Mouse (Mus musculus): ENCODE measurements around the gene Gabpb2. TPM values are rescaled to one million over a fixed set of nuclear protein-coding genes. Genes with fewer than 3 reads are reported as not detected.
A peak's percentile ranks its signal among the peaks of the same experiment; 100 is the strongest.
"Not testable (repeated sequence)": the region's sequence is repeated elsewhere in the genome, so short reads cannot be mapped to it uniquely, and the experiment has no call there.

Gene Gabpb2
- polyA plus RNA-seq, 1 experiment from 2014 or later, result 9.1 TPM

DNA sequence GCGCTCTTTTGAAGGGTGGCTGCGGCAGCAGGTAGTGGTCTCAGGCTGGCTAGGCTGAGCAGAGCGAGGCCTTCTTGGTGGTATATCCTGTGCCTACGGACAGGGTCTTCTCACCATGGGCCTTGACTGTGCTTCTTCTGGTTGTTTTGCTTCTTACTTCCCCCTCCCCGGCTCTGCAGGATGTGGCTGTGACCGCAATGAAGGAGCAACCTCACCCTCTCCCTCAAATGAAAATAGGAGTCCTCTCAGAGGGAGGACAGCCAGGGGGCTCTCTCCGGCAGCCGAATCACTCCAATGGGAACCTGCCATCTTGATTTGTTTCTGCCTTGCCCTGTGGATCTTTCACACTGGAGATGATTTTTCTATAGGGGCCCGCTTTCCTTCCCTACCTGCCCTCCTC is 76.2 kb downstream of the Gabpb2 start:
- DNase-seq (ENCODE audit: low spot score) (no peak), ATAC-seq (replicated peaks; ENCODE audit: low FRiP score) (no peak; the same call in 1 of the 2 replicates)
- no peak overlapping the region; the same call in 1 of the 2 replicates for H3K9ac ChIP-seq (ENCODE audit: low read depth, low read length)
- WGBS, result 61% methylated on average over 9 of the region's 9 CpGs
- no peaks in the 10 kb centered on the region for H3K27me3 ChIP-seq (replicated peaks; ENCODE audit: control insufficient read depth, insufficient read depth, low read length)
- H3K36me3 ChIP-seq (ENCODE audit: control insufficient read depth, insufficient read depth, low read length), result no peaks in the 10 kb centered on the region
- peak overlapping the region; percentile 6 for H3K4me2 ChIP-seq
- no peak overlapping the region for H3K27ac ChIP-seq (ENCODE audit: low read depth, low read length)
- peaks cover 7% of the 10 kb centered on the region for H3K4me1 ChIP-seq (replicated peaks; ENCODE audit: control insufficient read depth, insufficient read depth, low read length)
- no peak overlapping the region for H3K4me3 ChIP-seq (ENCODE audit: low read depth, low read length)
- no peaks in the 10 kb centered on the region for H3K9me3 ChIP-seq (ENCODE audit: control insufficient read depth, low read length)

DNA sequence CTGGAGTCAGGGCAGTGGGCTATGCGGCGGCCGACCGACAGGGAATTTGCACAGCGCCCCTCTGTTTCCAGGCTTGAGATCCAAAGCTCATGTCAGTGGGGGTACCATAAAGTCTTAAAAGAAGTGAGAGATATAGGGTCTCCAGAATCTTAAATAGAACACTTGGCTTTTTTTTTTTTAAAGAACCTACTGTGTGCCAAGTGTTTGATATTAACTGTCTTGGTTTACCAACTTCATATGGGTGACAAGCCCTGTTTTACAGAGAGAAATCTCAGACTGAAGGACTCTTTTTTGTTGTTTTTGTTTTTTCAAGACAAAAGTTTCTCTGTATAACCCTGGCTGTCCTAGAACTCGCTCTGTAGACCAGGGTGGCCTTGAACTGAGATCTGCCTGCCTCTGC is 76.9 kb downstream of the Gabpb2 start:
- ATAC-seq (replicated peaks; ENCODE audit: low FRiP score) (no peak), DNase-seq (ENCODE audit: low spot score) (no peak)
- peak overlapping the region; percentile 6; the same call in 1 of the 2 replicates for H3K4me2 ChIP-seq
- no peaks in the 10 kb centered on the region for H3K36me3 ChIP-seq (ENCODE audit: control insufficient read depth, insufficient read depth, low read length)
- 89% methylated on average over 6 of the region's 6 CpGs for WGBS
- H3K9me3 ChIP-seq (ENCODE audit: control insufficient read depth, low read length), result no peaks in the 10 kb centered on the region
- no peak overlapping the region for H3K27ac ChIP-seq (ENCODE audit: low read depth, low read length)
- H3K4me1 ChIP-seq (replicated peaks; ENCODE audit: control insufficient read depth, insufficient read depth, low read length), result peaks cover 11% of the 10 kb centered on the region
- no peak overlapping the region for H3K4me3 ChIP-seq (ENCODE audit: low read depth, low read length)
- no peaks in the 10 kb centered on the region for H3K27me3 ChIP-seq (replicated peaks; ENCODE audit: control insufficient read depth, insufficient read depth, low read length)
- no peak overlapping the region for H3K9ac ChIP-seq (ENCODE audit: low read depth, low read length)

DNA sequence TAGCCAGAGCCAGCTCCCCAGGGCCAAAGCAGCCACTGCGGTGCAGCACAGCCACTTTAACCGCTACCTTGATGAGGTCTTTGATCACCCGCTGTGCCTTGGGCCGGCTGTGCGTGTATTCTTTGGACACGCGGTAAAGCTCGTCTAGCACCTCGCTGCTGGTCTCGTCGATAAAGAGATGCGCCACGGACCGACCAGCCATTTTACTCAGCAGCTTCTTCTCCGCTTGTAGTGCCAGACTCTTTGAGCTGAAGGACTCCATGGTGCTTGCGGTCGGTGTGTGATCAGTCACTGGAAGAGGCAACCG is 77.5 kb downstream of the Gabpb2 start:
- peaks cover 16% of the 10 kb centered on the region for H3K4me1 ChIP-seq (replicated peaks; ENCODE audit: control insufficient read depth, insufficient read depth, low read length)
- H3K9ac ChIP-seq (ENCODE audit: low read depth, low read length), result no peak overlapping the region
- H3K36me3 ChIP-seq (ENCODE audit: control insufficient read depth, insufficient read depth, low read length), result no peaks in the 10 kb centered on the region
- no peaks in the 10 kb centered on the region for H3K27me3 ChIP-seq (replicated peaks; ENCODE audit: control insufficient read depth, insufficient read depth, low read length)
- no peak overlapping the region for H3K27ac ChIP-seq (ENCODE audit: low read depth, low read length)
- ATAC-seq (replicated peaks; ENCODE audit: low FRiP score), result no peak
- no peak for DNase-seq (ENCODE audit: low spot score)
- peak overlapping the region; percentile 9; the same call in 1 of the 2 replicates for H3K4me2 ChIP-seq
- whole genome bisulfite sequencing, result 53% methylated on average over 18 of the region's 18 CpGs
- no peak overlapping the region for H3K4me3 ChIP-seq (ENCODE audit: low read depth, low read length)
- no peaks in the 10 kb centered on the region for H3K9me3 ChIP-seq (ENCODE audit: control insufficient read depth, low read length)

DNA sequence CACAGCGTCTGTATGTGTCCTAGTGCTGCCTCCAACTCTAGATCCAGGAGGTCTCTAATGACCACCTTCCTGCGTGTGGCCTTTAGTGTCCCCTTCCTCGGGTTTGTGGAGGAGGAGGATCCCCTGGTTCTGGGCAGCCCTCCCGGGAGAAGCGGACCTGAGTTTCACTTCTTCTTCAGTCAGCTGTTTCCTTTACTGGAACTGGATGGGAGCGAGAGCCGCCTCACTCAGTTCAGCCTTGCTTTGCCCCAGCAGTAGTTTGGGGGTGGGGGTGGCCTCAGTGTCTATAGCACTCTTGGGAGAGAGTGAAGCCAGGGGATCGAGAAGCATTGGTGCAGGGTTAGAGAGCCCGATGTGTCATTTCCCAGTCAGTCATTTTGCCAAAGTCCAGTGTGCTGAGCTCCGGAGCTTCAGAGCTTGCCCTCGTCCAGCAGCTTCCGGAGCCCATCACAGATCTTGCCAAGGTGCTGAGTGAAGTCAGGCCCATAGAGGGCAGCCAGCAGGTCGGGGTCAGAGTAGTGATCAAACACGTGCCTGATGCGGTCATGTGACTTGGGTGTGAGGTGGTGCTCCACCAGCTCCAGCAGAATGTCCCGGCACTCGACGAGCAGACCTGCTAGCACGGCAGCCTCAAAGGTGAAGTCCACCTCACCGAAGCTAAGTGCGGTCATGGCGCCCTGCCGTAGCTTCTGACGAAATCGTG is 78.0 kb downstream of the Gabpb2 start:
- no peaks in the 10 kb centered on the region for H3K36me3 ChIP-seq (ENCODE audit: control insufficient read depth, insufficient read depth, low read length)
- H3K27me3 ChIP-seq (replicated peaks; ENCODE audit: control insufficient read depth, insufficient read depth, low read length), result no peaks in the 10 kb centered on the region
- H3K4me1 ChIP-seq (replicated peaks; ENCODE audit: control insufficient read depth, insufficient read depth, low read length), result peaks cover 20% of the 10 kb centered on the region
- ATAC-seq (replicated peaks; ENCODE audit: low FRiP score) (no peak), DNase-seq (ENCODE audit: low spot score) (no peak)
- peak overlapping the region; percentile 9 for H3K4me2 ChIP-seq
- H3K9me3 ChIP-seq (ENCODE audit: control insufficient read depth, low read length), result no peaks in the 10 kb centered on the region
- H3K27ac ChIP-seq (ENCODE audit: low read depth, low read length), result no peak overlapping the region
- no peak overlapping the region for H3K4me3 ChIP-seq (ENCODE audit: low read depth, low read length)
- no peak overlapping the region for H3K9ac ChIP-seq (ENCODE audit: low read depth, low read length)
- 52% methylated on average over 25 of the region's 25 CpGs for WGBS

DNA sequence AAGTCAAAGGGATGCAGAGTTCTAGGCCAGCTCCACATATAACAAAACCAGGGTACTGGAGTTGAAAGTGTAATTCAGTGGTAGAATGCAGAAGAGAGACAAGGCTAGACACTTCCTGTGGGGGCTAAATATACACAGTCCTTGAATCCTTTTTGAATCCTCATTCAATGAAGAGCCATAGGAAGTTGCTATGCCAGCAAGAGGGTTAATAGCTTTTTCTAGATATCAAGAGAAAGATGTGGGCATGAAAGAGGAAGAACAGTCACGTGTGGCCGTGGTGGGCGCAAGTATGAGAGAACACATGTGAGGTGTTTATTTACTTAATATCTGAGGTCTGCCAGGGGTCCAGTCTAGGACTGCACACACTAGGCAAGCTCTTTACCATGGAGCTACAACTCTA is 81.4 kb downstream of the Gabpb2 start:
- Histone ChIP-seq H3K4me1 (replicated peaks; ENCODE audit: control insufficient read depth, insufficient read depth, low read length) (peaks cover 18% of the 10 kb centered on the region), H3K4me3 (ENCODE audit: low read depth, low read length) (no peak overlapping the region), H3K4me2 (peak overlapping the region; percentile 71; the same call in 1 of the 2 replicates), H3K27ac (ENCODE audit: low read depth, low read length) (no peak overlapping the region), H3K9me3 (ENCODE audit: control insufficient read depth, low read length) (no peaks in the 10 kb centered on the region), H3K9ac (ENCODE audit: low read depth, low read length) (no peak overlapping the region), H3K36me3 (ENCODE audit: control insufficient read depth, insufficient read depth, low read length) (no peaks in the 10 kb centered on the region; the same call in 1 of the 2 replicates), H3K27me3 (replicated peaks; ENCODE audit: control insufficient read depth, insufficient read depth, low read length) (no peaks in the 10 kb centered on the region)
- DNase-seq (ENCODE audit: low spot score) (no peak), ATAC-seq (replicated peaks; ENCODE audit: low FRiP score) (no peak)
- 74% methylated on average over 3 of the region's 3 CpGs for WGBS

DNA sequence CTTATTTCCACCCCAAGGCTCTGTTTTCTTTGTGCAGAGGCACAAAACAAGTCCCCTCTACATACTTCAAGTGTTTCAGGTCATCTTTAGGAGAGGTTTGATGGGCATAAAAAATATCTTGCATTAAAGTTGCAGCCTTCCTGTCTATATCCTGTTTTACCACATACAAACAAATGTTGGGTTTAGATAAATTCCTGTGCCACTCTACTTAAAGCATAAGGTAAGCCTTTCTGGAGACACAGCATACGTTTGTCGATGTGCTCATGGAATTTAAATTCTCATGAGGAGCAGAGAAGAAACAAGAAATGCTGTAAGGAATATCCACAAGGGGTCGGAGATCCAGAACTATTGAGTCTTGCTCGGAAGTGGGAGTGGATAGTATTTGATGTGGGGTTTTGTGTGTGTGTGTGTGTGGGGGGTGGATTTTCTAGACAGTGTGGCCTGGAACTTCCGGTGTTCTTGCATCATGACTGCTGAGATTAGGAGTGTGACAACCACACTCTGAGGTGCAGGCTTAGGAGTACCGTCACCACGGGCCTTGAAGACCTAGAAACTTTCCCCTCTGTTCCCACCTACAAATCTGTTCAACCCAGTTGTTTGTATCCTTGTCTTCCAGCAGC is 82.2 kb downstream of the Gabpb2 start:
- 56% methylated on average over 7 of the region's 7 CpGs for whole genome bisulfite sequencing
- Histone ChIP-seq H3K4me1 (replicated peaks; ENCODE audit: control insufficient read depth, insufficient read depth, low read length) (peaks cover 18% of the 10 kb centered on the region), H3K36me3 (ENCODE audit: control insufficient read depth, insufficient read depth, low read length) (no peaks in the 10 kb centered on the region; the same call in 1 of the 2 replicates), H3K27me3 (replicated peaks; ENCODE audit: control insufficient read depth, insufficient read depth, low read length) (no peaks in the 10 kb centered on the region), H3K4me3 (ENCODE audit: low read depth, low read length) (peak overlapping the region; percentile 44), H3K4me2 (peak overlapping the region; percentile 71), H3K27ac (ENCODE audit: low read depth, low read length) (peak overlapping the region; percentile 38), H3K9ac (ENCODE audit: low read depth, low read length) (peak overlapping the region; percentile 17; the same call in 1 of the 2 replicates), H3K9me3 (ENCODE audit: control insufficient read depth, low read length) (no peaks in the 10 kb centered on the region)
- ATAC-seq (replicated peaks; ENCODE audit: low FRiP score) (no peak), DNase-seq (ENCODE audit: low spot score) (no peak)

DNA sequence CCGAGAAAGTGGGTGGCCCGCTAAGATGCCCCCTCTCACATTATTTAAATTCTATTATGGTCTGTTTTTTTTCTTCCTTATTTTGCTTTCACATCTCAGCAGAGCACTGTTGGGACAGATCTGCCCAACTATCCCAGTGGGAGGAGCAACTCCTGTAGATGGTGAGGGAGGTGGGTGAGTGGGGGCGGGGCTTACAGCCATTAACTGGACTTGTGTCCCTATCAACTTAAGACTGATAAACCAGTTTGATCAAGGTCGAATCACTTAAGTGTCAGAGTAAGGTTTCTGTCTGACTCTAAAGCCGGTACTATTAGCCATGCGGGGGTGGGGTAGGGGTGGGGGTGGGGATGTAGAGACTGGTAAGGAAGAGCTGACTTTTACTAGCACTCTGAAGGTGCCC is 82.7 kb downstream of the Gabpb2 start:
- DNase-seq (ENCODE audit: low spot score) (no peak), ATAC-seq (replicated peaks; ENCODE audit: low FRiP score) (0 out of 2 replicates have a peak, but pooled peaks have one; percentile 26)
- peak overlapping the region; percentile 38 for H3K27ac ChIP-seq (ENCODE audit: low read depth, low read length)
- peak overlapping the region; percentile 71 for H3K4me2 ChIP-seq
- 10% methylated on average over 6 of the region's 6 CpGs for WGBS
- H3K9me3 ChIP-seq (ENCODE audit: control insufficient read depth, low read length), result no peaks in the 10 kb centered on the region
- H3K9ac ChIP-seq (ENCODE audit: low read depth, low read length), result peak overlapping the region; percentile 17; the same call in 1 of the 2 replicates
- no peaks in the 10 kb centered on the region for H3K27me3 ChIP-seq (replicated peaks; ENCODE audit: control insufficient read depth, insufficient read depth, low read length)
- peaks cover 18% of the 10 kb centered on the region for H3K4me1 ChIP-seq (replicated peaks; ENCODE audit: control insufficient read depth, insufficient read depth, low read length)
- H3K4me3 ChIP-seq (ENCODE audit: low read depth, low read length), result peak overlapping the region; percentile 44
- no peaks in the 10 kb centered on the region; the same call in 1 of the 2 replicates for H3K36me3 ChIP-seq (ENCODE audit: control insufficient read depth, insufficient read depth, low read length)

GRCm38 (mm10) chr3:95134133-95134532 is 83.6 kb downstream of the Gabpb2 start:
- no CpG with 5 or more reads among the region's 12 CpGs for WGBS
- ATAC-seq (replicated peaks; ENCODE audit: low FRiP score), result peak; percentile 46
- peak overlapping the region; percentile 72 for H3K4me3 ChIP-seq (ENCODE audit: low read depth, low read length)

More at GRCm38 (mm10) chr3:95134133-95134532, 83.6 kb downstream of the Gabpb2 start:
- not testable (repeated sequence) for H3K27me3 ChIP-seq (replicated peaks; ENCODE audit: control insufficient read depth, insufficient read depth, low read length); H3K27ac ChIP-seq (ENCODE audit: low read depth, low read length); DNase-seq (ENCODE audit: low spot score); H3K4me2 ChIP-seq; H3K36me3 ChIP-seq (ENCODE audit: control insufficient read depth, insufficient read depth, low read length); H3K9me3 ChIP-seq (ENCODE audit: control insufficient read depth, low read length); H3K9ac ChIP-seq (ENCODE audit: low read depth, low read length)
- peaks cover 15% of the 10 kb centered on the region for H3K4me1 ChIP-seq (replicated peaks; ENCODE audit: control insufficient read depth, insufficient read depth, low read length)
